ENCODE assay signal across 38 mouse cellular contexts in the genomic region with DNA sequence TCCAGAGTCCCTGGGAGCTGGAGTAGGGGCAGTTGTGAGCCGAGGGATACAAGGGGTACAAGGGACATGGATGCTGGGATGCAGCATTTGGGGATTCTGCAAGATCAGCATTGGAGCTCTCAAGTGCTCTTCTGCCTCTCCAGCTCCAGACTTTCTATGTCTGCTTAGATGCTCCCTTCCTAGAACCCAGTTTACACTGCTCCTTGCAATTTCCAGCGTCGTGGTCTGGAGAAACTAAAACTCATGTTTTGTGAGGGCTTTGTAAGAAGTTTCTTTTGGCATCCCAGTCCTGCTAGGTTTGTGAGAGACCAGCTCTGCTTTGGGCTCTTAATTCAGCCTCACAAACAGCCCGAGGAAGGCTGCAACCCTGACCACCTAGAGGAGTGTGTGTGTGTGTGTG. TPM values are rescaled to one million over a fixed set of nuclear protein-coding genes. Genes with fewer than 3 reads are reported as not detected.
A peak's percentile ranks its signal among the peaks of the same experiment; 100 is the strongest.
DNase-seq lines count a peak whose midpoint lies in the region; ATAC-seq and TF ChIP-seq lines count a peak whose summit lies in the region.
"Had no signal": no experiment of that assay in that cellular context is flagged by ENCODE, and none has a peak within 500 bp of the region (broad histone marks: within the 10 kb centered on the region; RNA-seq: fewer than 3 reads in every experiment).

No protein-coding gene starts in this region.

- H3K36me3 ChIP-seq in forebrain, embryonic 11.5 days (ENCODE audit: control insufficient read depth, insufficient read depth, low read length), result no peaks in the 10 kb centered on the region
- H3K36me3 ChIP-seq in forebrain, embryonic 14.5 days (ENCODE audit: control insufficient read depth, insufficient read depth, low read length), result no peaks in the 10 kb centered on the region
- H3K36me3 ChIP-seq in midbrain, embryonic 11.5 days (ENCODE audit: control insufficient read depth, insufficient read depth, low read length), result no peaks in the 10 kb centered on the region
- H3K36me3 ChIP-seq in midbrain, postnatal 0 days (ENCODE audit: insufficient read depth, low read length), result no peaks in the 10 kb centered on the region
- 0 out of 2 replicates have a peak, but pooled peaks cover 2% of the 10 kb centered on the region for H3K36me3 ChIP-seq in embryonic facial prominence, embryonic 12.5 days
- H3K36me3 ChIP-seq: embryonic facial prominence, embryonic 13.5 days; forebrain, embryonic 10.5 days; heart, embryonic 10.5 days; heart, embryonic 15.5 days; hindbrain, embryonic 13.5 days; liver, embryonic 13.5 days; neural tube, embryonic 13.5 days had no signal

- intact Hi-C loops in gastrocnemius, postnatal 14 days (cut with DNase I; ENCODE audit: low total_unique reads), result no loop called here

- DNase-seq in forebrain, embryonic 11.5 days (ENCODE audit: low spot score), result peak; percentile 51
- no peak for DNase-seq in forebrain, embryonic 14.5 days (ENCODE audit: low spot score)
- peak; percentile 94 for DNase-seq in midbrain, embryonic 11.5 days (ENCODE audit: low spot score, missing footprints)
- DNase-seq in midbrain, postnatal 0 days (ENCODE audit: low spot score), result no peak
- no peak for DNase-seq in gastrocnemius, adult 18-20 months (ENCODE audit: low spot score)
- no peak for DNase-seq in gastrocnemius, postnatal 14 days
- DNase-seq: adrenal gland, postnatal 14 days; cerebellum, adult 11 months; cerebellum, adult 9-10 months; cerebellum, postnatal 36 days; forebrain, postnatal 0 days; gastrocnemius, postnatal 10 days; kidney, adult 11 months; kidney, postnatal 25 days; liver, embryonic 13.5 days; lung, adult 18-20 months; lung, postnatal 10 days; thymus, adult 18-20 months; thymus, postnatal 25 days had no signal

- peaks cover 90% of the 10 kb centered on the region for H3K27me3 ChIP-seq in forebrain, embryonic 11.5 days (ENCODE audit: control insufficient read depth, insufficient read depth, low read length)
- peaks cover 90% of the 10 kb centered on the region for H3K27me3 ChIP-seq in forebrain, embryonic 14.5 days (replicated peaks; ENCODE audit: control insufficient read depth, insufficient read depth, low read length)
- H3K27me3 ChIP-seq in midbrain, embryonic 11.5 days (ENCODE audit: control insufficient read depth, insufficient read depth, low read length), result peaks cover 95% of the 10 kb centered on the region
- H3K27me3 ChIP-seq in midbrain, postnatal 0 days (ENCODE audit: insufficient read depth, low read length), result peaks cover 72% of the 10 kb centered on the region
- H3K27me3 ChIP-seq in embryonic facial prominence, embryonic 12.5 days, result peaks cover 88% of the 10 kb centered on the region

- H3K4me3 ChIP-seq in forebrain, embryonic 11.5 days (ENCODE audit: low read depth, low read length), result no peak overlapping the region
- no peak overlapping the region for H3K4me3 ChIP-seq in forebrain, embryonic 14.5 days (ENCODE audit: low read depth, low read length)
- H3K4me3 ChIP-seq in midbrain, embryonic 11.5 days (ENCODE audit: low read depth, low read length), result no peak overlapping the region
- H3K4me3 ChIP-seq in midbrain, postnatal 0 days (ENCODE audit: low read depth, low read length), result no peak overlapping the region
- peak overlapping the region; percentile 19 for H3K4me3 ChIP-seq in embryonic facial prominence, embryonic 12.5 days
- H3K4me3 ChIP-seq: forebrain, embryonic 10.5 days; hindbrain, embryonic 13.5 days; left cerebral cortex, adult 2 months; liver, embryonic 13.5 days; myocyte; neural tube, embryonic 13.5 days had no signal

- peaks cover 17% of the 10 kb centered on the region for H3K4me1 ChIP-seq in forebrain, embryonic 11.5 days (replicated peaks; ENCODE audit: control insufficient read depth, insufficient read depth, low read length)
- 0 out of 2 replicates have a peak, but pooled peaks cover 2% of the 10 kb centered on the region for H3K4me1 ChIP-seq in forebrain, embryonic 14.5 days (ENCODE audit: control insufficient read depth, insufficient read depth, low read length)
- peaks cover 16% of the 10 kb centered on the region for H3K4me1 ChIP-seq in midbrain, embryonic 11.5 days (ENCODE audit: control insufficient read depth, insufficient read depth, low read length)
- peaks cover 3% of the 10 kb centered on the region; the same call in 1 of the 2 replicates for H3K4me1 ChIP-seq in midbrain, postnatal 0 days (ENCODE audit: insufficient read depth, low read length)
- H3K4me1 ChIP-seq in embryonic facial prominence, embryonic 12.5 days, result peaks cover 30% of the 10 kb centered on the region

- no peak for ATAC-seq in forebrain, embryonic 11.5 days (replicated peaks; ENCODE audit: low FRiP score)
- ATAC-seq in forebrain, embryonic 14.5 days, result no peak
- ATAC-seq in midbrain, embryonic 11.5 days (ENCODE audit: low FRiP score), result no peak
- ATAC-seq in midbrain, postnatal 0 days (ENCODE audit: low FRiP score), result no peak
- no peak for ATAC-seq in embryonic facial prominence, embryonic 12.5 days (ENCODE audit: insufficient number of reproducible peaks, insufficient read depth, low FRiP score, low TSS enrichment)
- ATAC-seq: forebrain, postnatal 0 days; inflammation-experienced regulatory T-cells, adult 6 months; midbrain, embryonic 16.5 days had no signal

- H3K27ac ChIP-seq in forebrain, embryonic 11.5 days (ENCODE audit: low read depth, low read length), result no peak overlapping the region
- no peak overlapping the region for H3K27ac ChIP-seq in forebrain, embryonic 14.5 days (ENCODE audit: low read depth, low read length)
- H3K27ac ChIP-seq in midbrain, embryonic 11.5 days (ENCODE audit: low read depth, low read length), result no peak overlapping the region
- H3K27ac ChIP-seq in midbrain, postnatal 0 days (ENCODE audit: low read depth, low read length), result no peak overlapping the region
- peak overlapping the region; percentile 50; the same call in 1 of the 2 replicates for H3K27ac ChIP-seq in embryonic facial prominence, embryonic 12.5 days
- H3K27ac ChIP-seq: embryonic facial prominence, embryonic 13.5 days; forebrain, embryonic 10.5 days; heart, embryonic 10.5 days; heart, embryonic 15.5 days; hindbrain, embryonic 13.5 days; left cerebral cortex, adult 2 months; liver, embryonic 13.5 days; macrophage; neural tube, embryonic 13.5 days had no signal

- no peak for TF ChIP-seq CTCF in midbrain, postnatal 0 days (IDR thresholded peaks at IDR 0.05)

- H3K4me2 ChIP-seq in forebrain, embryonic 11.5 days (ENCODE audit: low read depth, low read length, severe bottlenecking), result no peak overlapping the region
- no peak overlapping the region for H3K4me2 ChIP-seq in forebrain, embryonic 14.5 days (ENCODE audit: low read length)
- no peak overlapping the region for H3K4me2 ChIP-seq in midbrain, embryonic 11.5 days
- no peak overlapping the region for H3K4me2 ChIP-seq in midbrain, postnatal 0 days (ENCODE audit: low read depth, low read length, poor library complexity, severe bottlenecking)
- peak overlapping the region; percentile 78 for H3K4me2 ChIP-seq in embryonic facial prominence, embryonic 12.5 days (replicated peaks)
- H3K4me2 ChIP-seq: heart, embryonic 15.5 days; hindbrain, embryonic 13.5 days; liver, embryonic 13.5 days; neural tube, embryonic 13.5 days had no signal

- H3K9me3 ChIP-seq in forebrain, embryonic 11.5 days (ENCODE audit: control insufficient read depth, low read length), result no peaks in the 10 kb centered on the region
- no peaks in the 10 kb centered on the region for H3K9me3 ChIP-seq in forebrain, embryonic 14.5 days (replicated peaks; ENCODE audit: control insufficient read depth, low read length)
- no peaks in the 10 kb centered on the region for H3K9me3 ChIP-seq in midbrain, embryonic 11.5 days (ENCODE audit: control insufficient read depth, low read length)
- H3K9me3 ChIP-seq in midbrain, postnatal 0 days (ENCODE audit: low read length), result no peaks in the 10 kb centered on the region
- H3K9me3 ChIP-seq in embryonic facial prominence, embryonic 12.5 days, result no peaks in the 10 kb centered on the region
- H3K9me3 ChIP-seq: embryonic facial prominence, embryonic 13.5 days; forebrain, embryonic 10.5 days; heart, embryonic 10.5 days; heart, embryonic 15.5 days; hindbrain, embryonic 13.5 days; liver, embryonic 13.5 days; neural tube, embryonic 13.5 days had no signal

- no peak overlapping the region for H3K9ac ChIP-seq in forebrain, embryonic 11.5 days (ENCODE audit: low read length)
- H3K9ac ChIP-seq in forebrain, embryonic 14.5 days (ENCODE audit: low read length), result no peak overlapping the region
- no peak overlapping the region for H3K9ac ChIP-seq in midbrain, embryonic 11.5 days (ENCODE audit: low read length)
- no peak overlapping the region for H3K9ac ChIP-seq in midbrain, postnatal 0 days (replicated peaks; ENCODE audit: low read length, poor library complexity, severe bottlenecking)
- H3K9ac ChIP-seq in embryonic facial prominence, embryonic 12.5 days, result 0 out of 2 replicates have a peak overlapping the region, but pooled peaks have one; percentile 15
- H3K9ac ChIP-seq: embryonic facial prominence, embryonic 13.5 days; forebrain, postnatal 0 days; heart, embryonic 15.5 days; hindbrain, embryonic 13.5 days; liver, embryonic 13.5 days; neural tube, embryonic 13.5 days had no signal

- 5% methylated on average over 4 of the region's 4 CpGs for WGBS in forebrain, embryonic 11.5 days
- 0% methylated on average over 4 of the region's 4 CpGs for WGBS in forebrain, embryonic 14.5 days
- 1% methylated on average over 4 of the region's 4 CpGs for WGBS in midbrain, embryonic 11.5 days
- WGBS in midbrain, postnatal 0 days, result 5% methylated on average over 4 of the region's 4 CpGs
- WGBS in embryonic facial prominence, embryonic 12.5 days, result 5% methylated on average over 4 of the region's 4 CpGs

RNA-seq across cellular contexts. Expression of a gene that starts 4.7 kb away (rescaled TPM):
- 1.0 and 1.4 TPM in 2 replicates for polyA plus RNA-seq in forebrain, embryonic 11.5 days (2014; fragmentation: Nextera tagmentation; extraction: Ambion mirVana)
- not detected in 2 replicates for polyA plus RNA-seq in forebrain, embryonic 14.5 days (2014; fragmentation: Nextera tagmentation; extraction: Ambion mirVana)
- polyA plus RNA-seq in midbrain, embryonic 11.5 days (2014; fragmentation: Nextera tagmentation; extraction: Ambion mirVana), result 0.19 and 0.46 TPM in 2 replicates
- not detected in 2 replicates for total RNA-seq in midbrain, postnatal 0 days (2014; rRNA removed)
- polyA plus RNA-seq in midbrain, postnatal 0 days (2015; fragmentation: Nextera tagmentation; extraction: Ambion mirVana), result not detected in 2 replicates
- polyA plus RNA-seq in embryonic facial prominence, embryonic 12.5 days (2016; fragmentation: Nextera tagmentation; extraction: Ambion mirVana), result 107 and 214 TPM in 2 replicates
- not detected for total RNA-seq in gastrocnemius, adult 18-20 months (2021)
- total RNA-seq in gastrocnemius, postnatal 14 days (2021), result not detected
- total RNA-seq: adrenal gland, postnatal 14 days; forebrain, postnatal 0 days; gastrocnemius, postnatal 10 days; granulocyte monocyte progenitor cell, adult 5-6 weeks; heart, postnatal 25 days; layer of hippocampus, adult 18-20 months; layer of hippocampus, postnatal 10 days; left cerebral cortex, adult 2 months; left cerebral cortex, postnatal 25 days; megakaryocyte-erythroid progenitor cell, adult 5-6 weeks had no signal
- polyA plus RNA-seq: forebrain, postnatal 0 days; hindbrain, embryonic 13.5 days; inflammation-experienced regulatory T-cells, adult 6 months; kidney, embryonic 14.5 days; macrophage; midbrain, embryonic 16.5 days; myocyte had no signal

RNA-seq across cellular contexts. Expression of a gene that starts 42.0 kb away (rescaled TPM):
- 16.1 and 18.0 TPM in 2 replicates for polyA plus RNA-seq in forebrain, embryonic 11.5 days (2014; fragmentation: Nextera tagmentation; extraction: Ambion mirVana)
- 12.7 and 18.8 TPM in 2 replicates for polyA plus RNA-seq in forebrain, embryonic 14.5 days (2014; fragmentation: Nextera tagmentation; extraction: Ambion mirVana)
- polyA plus RNA-seq in midbrain, embryonic 11.5 days (2014; fragmentation: Nextera tagmentation; extraction: Ambion mirVana), result 17.2 and 17.8 TPM in 2 replicates
- total RNA-seq in midbrain, postnatal 0 days (2014; rRNA removed), result 23.2 and 36.3 TPM in 2 replicates
- 13.5 and 15.3 TPM in 2 replicates for polyA plus RNA-seq in midbrain, postnatal 0 days (2015; fragmentation: Nextera tagmentation; extraction: Ambion mirVana)
- 23.5 and 25.3 TPM in 2 replicates for polyA plus RNA-seq in embryonic facial prominence, embryonic 12.5 days (2016; fragmentation: Nextera tagmentation; extraction: Ambion mirVana)
- total RNA-seq in gastrocnemius, adult 18-20 months (2021), result 1 to 10 TPM; 3.7 to 3.8 TPM
- 1 to 10 TPM; 4.9 to 7.0 TPM for total RNA-seq in gastrocnemius, postnatal 14 days (2021)

Comparison
In these comparisons a context has a peak if more than half of its experiments do, and no peak if none do; other contexts are left out.
1. DNase-seq: peak in forebrain, embryonic 11.5 days (single experiment) and midbrain, embryonic 11.5 days (single experiment); none in forebrain, embryonic 14.5 days (single experiment), midbrain, postnatal 0 days (single experiment), gastrocnemius, adult 18-20 months (single experiment) and gastrocnemius, postnatal 14 days (single experiment).
2. RNA of a gene that starts 4.7 kb away (polyA plus RNA-seq): 107 to 214 TPM in embryonic facial prominence, embryonic 12.5 days; 1.0 to 1.4 TPM in forebrain, embryonic 11.5 days, 0.19 to 0.46 TPM in midbrain, embryonic 11.5 days, not detected in midbrain, postnatal 0 days and not detected in forebrain, embryonic 14.5 days; every median in the first group is over 10 times any median in the second.